Mouse (Mus musculus): ENCODE data around the gene Cdc5l. TPM values are rescaled to one million over a fixed set of nuclear protein-coding genes. Genes with fewer than 3 reads are reported as not detected.

The Cdc5l gene
- total and polyA plus RNA-seq, 3 experiments: 45.2 to 69.6 (median 58.9) TPM

GRCm38 (mm10) chr17:45445923-45446322, 12.4 kb upstream of the Cdc5l start:
- no peak overlapping the region for H3K4me2 ChIP-seq (ENCODE audit: insufficient read depth, low read depth, poor library complexity, severe bottlenecking)

GRCm38 (mm10) chr17:45434262-45434590, 689 bp upstream of the Cdc5l start:
- Histone ChIP-seq H3K9me3 (replicated peaks; ENCODE audit: low read length) (no peaks in the 10 kb centered on the region), H3K4me1 (ENCODE audit: control insufficient read depth in 1 of 2, insufficient read depth in 2 of 2) (peaks cover 3 to 27% of the 10 kb centered on the region in 2 experiments), H3K36me3 (replicated peaks in 1 of 2; ENCODE audit: control insufficient read depth in 1 of 2, insufficient read depth in 1 of 2, low read length in 1 of 2) (peaks cover 0 to 7% of the 10 kb centered on the region in 2 experiments), H3K27me3 (replicated peaks) (no peaks in the 10 kb centered on the region), H3K27ac (ENCODE audit: insufficient read depth, low read depth) (no peak overlapping the region), H3K4me2 (ENCODE audit: insufficient read depth, low read depth, poor library complexity, severe bottlenecking) (peak overlapping the region; percentile 94), H3K9ac (ENCODE audit: insufficient read depth, low read depth) (peak overlapping the region; percentile 77), H3K79me2 (replicated peaks; ENCODE audit: control insufficient read depth, extremely low read depth, insufficient read depth, poor library complexity, severe bottlenecking) (peaks cover 32% of the 10 kb centered on the region), H3K4me3 (replicated peaks in 1 of 3; ENCODE audit: low read depth in 2 of 3, low read length in 2 of 3, poor library complexity in 1 of 3) (peak overlapping the region; percentile 72 to 95 (median 87))
- no peak for DNase-seq (ENCODE audit: extremely low read depth)
- dilution Hi-C loops (cut with MboI; ENCODE audit: extremely low pct_ligation_motif_present, extremely low pct_unique_long_range_greater_than_20kb, low sequenced_read_pairs): no loop called here
- in situ Hi-C loops (cut with MboI; ENCODE audit: low pct_ligation_motif_present, low pct_unique_long_range_greater_than_20kb, low sequenced_read_pairs): no loop called here
- 0 out of 2 replicates have a peak, but pooled peaks have one; percentile 41 for TF ChIP-seq CHD1 (IDR thresholded peaks at IDR 0.05; ENCODE audit: low read depth, low read length)
- no peak for TF ChIP-seq MAZ (IDR thresholded peaks at IDR 0.05; ENCODE audit: low read depth, low read length)

More at GRCm38 (mm10) chr17:45445923-45446322, 12.4 kb upstream of the Cdc5l start:
- H3K36me3 ChIP-seq (replicated peaks in 1 of 2; ENCODE audit: control insufficient read depth in 1 of 2, insufficient read depth in 1 of 2, low read length in 1 of 2): peaks cover 5 to 18% of the 10 kb centered on the region in 2 experiments
- dilution Hi-C loops (cut with MboI; ENCODE audit: extremely low pct_ligation_motif_present, extremely low pct_unique_long_range_greater_than_20kb, low sequenced_read_pairs) (no loop called here), in situ Hi-C loops (cut with MboI; ENCODE audit: low pct_ligation_motif_present, low pct_unique_long_range_greater_than_20kb, low sequenced_read_pairs) (no loop called here)
- no peaks in the 10 kb centered on the region for H3K27me3 ChIP-seq (replicated peaks)
- H3K9me3 ChIP-seq (replicated peaks; ENCODE audit: low read length): no peaks in the 10 kb centered on the region
- peaks cover 0 to 10% of the 10 kb centered on the region in 2 experiments; a peak in 3 of 4 replicates for H3K4me1 ChIP-seq (ENCODE audit: control insufficient read depth in 1 of 2, insufficient read depth in 2 of 2)
- no peaks in the 10 kb centered on the region for H3K79me2 ChIP-seq (replicated peaks; ENCODE audit: control insufficient read depth, extremely low read depth, insufficient read depth, poor library complexity, severe bottlenecking)
- no peak overlapping the region for H3K27ac ChIP-seq (ENCODE audit: insufficient read depth, low read depth)
- no peak for TF ChIP-seq MEF2A (IDR thresholded peaks at IDR 0.05; ENCODE audit: borderline replicate concordance, low read depth, low read length)
- no peak for TF ChIP-seq USF2 (conservative IDR thresholded peaks at IDR 0.05; ENCODE audit: low read depth, low read length)
- no peak for TF ChIP-seq MAX (IDR thresholded peaks at IDR 0.05; ENCODE audit: low read length)
- TF ChIP-seq ELF1 (IDR thresholded peaks at IDR 0.05; ENCODE audit: low read depth, low read length): no peak
- no peak for TF ChIP-seq HCFC1 (IDR thresholded peaks at IDR 0.05; ENCODE audit: low read depth, low read length)
- TF ChIP-seq EP300 (IDR thresholded peaks at IDR 0.05; ENCODE audit: low read length): no peak
- TF ChIP-seq MYC (IDR thresholded peaks at IDR 0.05; ENCODE audit: low read depth, low read length): no peak
- TF ChIP-seq SMC3 (IDR thresholded peaks at IDR 0.05; ENCODE audit: low read depth, low read length): no peak
- no peak for TF ChIP-seq CHD2 (IDR thresholded peaks at IDR 0.05; ENCODE audit: low read length)
- TF ChIP-seq GABPA (IDR thresholded peaks at IDR 0.05; ENCODE audit: insufficient replicate concordance, low read depth, low read length): no peak
- no peak for TF ChIP-seq CHD1 (IDR thresholded peaks at IDR 0.05; ENCODE audit: low read depth, low read length)
- TF ChIP-seq ETS1 (conservative IDR thresholded peaks at IDR 0.05; ENCODE audit: low read depth, low read length): no peak
- no peak for TF ChIP-seq POLR2AphosphoS2 (IDR thresholded peaks at IDR 0.05; ENCODE audit: low read depth, low read length)
- no peak for TF ChIP-seq CTCF (conservative IDR thresholded peaks at IDR 0.05 in 1 of 2, IDR thresholded peaks at IDR 0.05 in 1 of 2; ENCODE audit: low read depth in 2 of 2, low read length in 2 of 2)
- TF ChIP-seq JUN (IDR thresholded peaks at IDR 0.05; ENCODE audit: insufficient read depth, low read depth, low read length): no peak
- no peak for TF ChIP-seq JUND (conservative IDR thresholded peaks at IDR 0.05; ENCODE audit: low read depth, low read length)
- TF ChIP-seq MXI1 (IDR thresholded peaks at IDR 0.05; ENCODE audit: low read depth, low read length): no peak
- DNase-seq (ENCODE audit: extremely low read depth): no peak
- no peak overlapping the region for H3K9ac ChIP-seq (ENCODE audit: insufficient read depth, low read depth)
- H3K4me3 ChIP-seq (replicated peaks in 1 of 3; ENCODE audit: low read depth in 2 of 3, low read length in 2 of 3, poor library complexity in 1 of 3): no peak overlapping the region

Measured in CH12.LX (cell line).